Mouse (Mus musculus) lung, adult 10 weeks (tissue): ENCODE results near the gene AV320801. TPM values are rescaled to one million over a fixed set of nuclear protein-coding genes. Genes with fewer than 3 reads are reported as not detected.

Experiments used
- polyA plus RNA-seq: library from polyadenylated mRNA; stranded (reverse); fragments of 350-450 nt; fragmentation: Illumina TruSeq; extraction: RNeasy Lipid Tissue Mini Kit (QIAGEN cat#74804); gene quantifications from one replicate; pipeline ENCODE4 v1.2.3, GENCODE M21; 2014; ENCODE audit warnings: low read depth, low replicate concordance; ENCODE audit not compliant: insufficient read depth

The AV320801 gene
- polyA plus RNA-seq = not detected

DNA sequence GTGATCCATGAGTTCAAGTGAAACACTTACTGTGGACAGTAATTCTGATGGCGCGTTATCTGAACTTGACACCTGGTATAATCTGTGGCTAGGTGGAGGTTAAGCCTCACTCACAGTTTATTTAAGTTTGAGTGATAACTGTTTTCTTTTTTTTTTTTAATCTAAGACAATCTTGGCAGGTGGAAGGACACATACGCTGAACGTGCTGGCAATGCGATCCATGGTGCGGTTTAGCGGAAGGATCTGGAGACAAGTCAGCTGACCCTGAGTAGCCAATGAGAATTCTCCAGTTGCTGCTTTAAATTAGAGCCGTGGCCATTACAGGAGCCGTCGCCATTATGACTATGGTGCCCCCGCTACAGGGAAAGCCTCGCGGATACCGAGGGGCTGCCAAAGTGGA, at the start of gene AV320801:
Gene AV320801, plus strand, starts transcription at position 301 of the 400 bp plus-strand sequence.

Other genes starting within 250 kb of the AV320801 start
- not detected for gene Pramel3, start 192.3 kb upstream of the AV320801 start, polyA plus RNA-seq
- gene Gm5128, start 121.3 kb upstream of the AV320801 start, polyA plus RNA-seq = not detected
- gene Gm7903, start 60.8 kb upstream of the AV320801 start, polyA plus RNA-seq = not detected
- gene Nxf7, start 104.2 kb downstream of the AV320801 start, polyA plus RNA-seq = 0.27 TPM
- not detected for gene Prame, start 133.1 kb downstream of the AV320801 start, polyA plus RNA-seq
- not detected for gene Tcp11x2, start 199.2 kb downstream of the AV320801 start, polyA plus RNA-seq
- gene Tmsb15a, start 230.7 kb downstream of the AV320801 start, polyA plus RNA-seq = not detected
- gene Armcx5, start 248.1 kb downstream of the AV320801 start, polyA plus RNA-seq = 2.8 TPM
- gene Gprasp1, start 248.1 kb downstream of the AV320801 start, polyA plus RNA-seq = 9.2 TPM